Mouse (Mus musculus) liver, embryonic 11.5 days (tissue): ENCODE measurements around the gene Shb. TPM values are rescaled to one million over a fixed set of nuclear protein-coding genes. Genes with fewer than 3 reads are reported as not detected.

ENCODE experiments used
- ATAC-seq: fragments of 200-750 bp; cut with Nextera tagmentation; replicated peaks from 2 replicates; pipeline ENCODE4 v1.8.0; 2017; ENCODE audit warnings: moderate number of reproducible peaks, mild to moderate bottlenecking, moderate TSS enrichment, moderate library complexity; ENCODE audit not compliant: low FRiP score
- DNase-seq: peaks from one replicate; pipeline ENCODE4 v3.0.0-alpha.2; 2017; ENCODE audit warnings: low spot score
- H3K27ac ChIP-seq: fragments of 300-500 bp; sonication (generic); 2 replicates; pipeline ENCODE4 v1.5.1; 2014; ENCODE audit warnings: mild to moderate bottlenecking, low read depth, low read length, control low read depth
- H3K27me3 ChIP-seq: fragments of 300-500 bp; sonication (generic); replicated peaks from 2 replicates; pipeline ENCODE4 v1.6.1; 2014; ENCODE audit warnings: low read length, mixed read lengths; ENCODE audit not compliant: control insufficient read depth, insufficient read depth
- H3K36me3 ChIP-seq: fragments of 300-500 bp; sonication (generic); 2 replicates; pipeline ENCODE4 v1.6.1; 2014; ENCODE audit warnings: mild to moderate bottlenecking, low read length, moderate library complexity, mixed read lengths; ENCODE audit not compliant: control insufficient read depth, insufficient read depth
- H3K4me1 ChIP-seq: fragments of 300-500 bp; sonication (generic); replicated peaks from 2 replicates; pipeline ENCODE4 v1.6.1; 2014; ENCODE audit warnings: low read length, mixed read lengths; ENCODE audit not compliant: control insufficient read depth, insufficient read depth
- H3K4me2 ChIP-seq: fragments of 300-500 bp; sonication (generic); 2 replicates; pipeline ENCODE4 v1.6.1; 2014; ENCODE audit warnings: mild to moderate bottlenecking, control low read depth, moderate library complexity
- H3K4me3 ChIP-seq: fragments of 300-500 bp; sonication (generic); 2 replicates; pipeline ENCODE4 v1.5.1; 2014; ENCODE audit warnings: low read depth, low read length, control low read depth
- H3K9ac ChIP-seq: fragments of 300-500 bp; sonication (generic); 2 replicates; pipeline ENCODE4 v1.6.1; 2014; ENCODE audit warnings: low read depth, low read length, control low read depth
- H3K9me3 ChIP-seq: fragments of 300-500 bp; sonication (generic); 2 replicates; pipeline ENCODE4 v1.6.1; 2016; ENCODE audit warnings: low read length, inconsistent platforms, mixed read lengths; ENCODE audit not compliant: control insufficient read depth
- WGBS: fragments of 180-500 bp; shearing (Covaris S2); extraction: QIAGEN DNeasy Blood & Tissue Kit; methylation state at CpG from one replicate; pipeline ENCODE4 v1.1.7; 2014; 5-methylcytosine and 5-hydroxymethylcytosine counted together
- polyA plus RNA-seq: library from polyadenylated mRNA; unstranded; fragments of >200 nt; fragmentation: Nextera tagmentation; extraction: Ambion mirVana; gene quantifications from 2 replicates; pipeline ENCODE4 v1.2.1, GENCODE M21; 2014

Shb gene
- polyA plus RNA-seq = 6.1 and 6.2 TPM in 2 replicates

GRCm38 (mm10) chr4:45532375-45532774 is at the start of gene Shb:
Gene Shb (minus strand): TSS chr4:45532470.
- Histone ChIP-seq H3K4me1 (peaks cover 33% of the 10 kb centered on the region), H3K9ac (no peak within 1 kb of the TSS), H3K27me3 (peaks cover 4% of the 10 kb centered on the region; the same call in 1 of the 2 replicates), H3K27ac (0 out of 2 replicates have a peak within 1 kb of the TSS, but pooled peaks have one; percentile 28), H3K4me3 (peak within 1 kb of the TSS; percentile 79), H3K36me3 (peaks cover 1% of the 10 kb centered on the region; the same call in 1 of the 2 replicates), H3K4me2 (peak within 1 kb of the TSS; percentile 99), H3K9me3 (no peaks in the 10 kb centered on the region)
- WGBS = 17% methylated on average over 7 of the region's 7 CpGs
- ATAC-seq = no peak
- no peak for DNase-seq

GRCm38 (mm10) chr4:45581095-45581494 is 48.8 kb upstream of the Shb start:
- Histone ChIP-seq H3K4me1 (peaks cover 5% of the 10 kb centered on the region; the same call in 1 of the 2 replicates), H3K27ac (no peak overlapping the region), H3K9me3 (no peaks in the 10 kb centered on the region), H3K36me3 (no peaks in the 10 kb centered on the region), H3K4me3 (no peak overlapping the region), H3K4me2 (no peak overlapping the region), H3K27me3 (peaks cover 15% of the 10 kb centered on the region; the same call in 1 of the 2 replicates), H3K9ac (no peak overlapping the region)
- 79% methylated on average over 6 of the region's 6 CpGs for WGBS
- DNase-seq (no peak), ATAC-seq (no peak)

- Histone ChIP-seq H3K9ac (0 out of 2 replicates have a peak overlapping the region, but pooled peaks have one; percentile 14), H3K9me3 (no peaks in the 10 kb centered on the region), H3K4me1 (peaks cover 5% of the 10 kb centered on the region; the same call in 1 of the 2 replicates), H3K4me2 (no peak overlapping the region), H3K27me3 (no peaks in the 10 kb centered on the region), H3K36me3 (no peaks in the 10 kb centered on the region), H3K27ac (peak overlapping the region; percentile 30; the same call in 1 of the 2 replicates), H3K4me3 (no peak overlapping the region)
- 36% methylated on average over 22 of the region's 22 CpGs for WGBS
- DNase-seq (no peak), ATAC-seq (peak; percentile 41)
These were observed 46.5 kb upstream of the Shb start for GRCm38 (mm10) chr4:45578554-45579370.

GRCm38 (mm10) chr4:45577631-45578030 is 45.4 kb upstream of the Shb start:
- Histone ChIP-seq H3K4me2 (no peak overlapping the region), H3K9ac (no peak overlapping the region), H3K4me1 (peaks cover 5% of the 10 kb centered on the region; the same call in 1 of the 2 replicates), H3K36me3 (no peaks in the 10 kb centered on the region), H3K27ac (no peak overlapping the region), H3K9me3 (no peaks in the 10 kb centered on the region), H3K27me3 (no peaks in the 10 kb centered on the region), H3K4me3 (no peak overlapping the region)
- ATAC-seq (no peak), DNase-seq (no peak)
- WGBS = 59% methylated on average over 8 of the region's 8 CpGs

- Histone ChIP-seq H3K9ac (no peak overlapping the region), H3K27me3 (no peaks in the 10 kb centered on the region), H3K36me3 (no peaks in the 10 kb centered on the region), H3K4me3 (no peak overlapping the region), H3K27ac (no peak overlapping the region), H3K4me1 (peaks cover 5% of the 10 kb centered on the region; the same call in 1 of the 2 replicates), H3K4me2 (no peak overlapping the region), H3K9me3 (no peaks in the 10 kb centered on the region)
- DNase-seq (no peak), ATAC-seq (no peak)
- 72% methylated on average over 15 of the region's 15 CpGs for WGBS
These were observed 42.4 kb upstream of the Shb start for GRCm38 (mm10) chr4:45574614-45575169.

- no peaks in the 10 kb centered on the region for H3K27me3 ChIP-seq
- WGBS = 62% methylated on average over 5 of the region's 5 CpGs
- H3K9me3 ChIP-seq = no peaks in the 10 kb centered on the region
- no peak overlapping the region for H3K9ac ChIP-seq
- H3K4me1 ChIP-seq = no peaks in the 10 kb centered on the region
- H3K4me2 ChIP-seq = no peak overlapping the region
- ATAC-seq = no peak
- H3K27ac ChIP-seq = no peak overlapping the region
- no peak overlapping the region for H3K4me3 ChIP-seq
- no peak for DNase-seq
- no peaks in the 10 kb centered on the region for H3K36me3 ChIP-seq
These were observed 37.3 kb upstream of the Shb start for GRCm38 (mm10) chr4:45569521-45569920.

GRCm38 (mm10) chr4:45558211-45558610 is 25.9 kb upstream of the Shb start:
- H3K36me3 ChIP-seq = no peaks in the 10 kb centered on the region
- H3K9me3 ChIP-seq = no peaks in the 10 kb centered on the region
- H3K4me1 ChIP-seq = no peaks in the 10 kb centered on the region
- no peak overlapping the region for H3K9ac ChIP-seq
- H3K27me3 ChIP-seq = no peaks in the 10 kb centered on the region
- DNase-seq (no peak), ATAC-seq (no peak)
- no peak overlapping the region for H3K27ac ChIP-seq
- 74% methylated on average over 5 of the region's 5 CpGs for WGBS
- no peak overlapping the region for H3K4me2 ChIP-seq
- H3K4me3 ChIP-seq = no peak overlapping the region

GRCm38 (mm10) chr4:45552571-45552970 is 20.3 kb upstream of the Shb start:
- 39% methylated on average over 4 of the region's 4 CpGs for WGBS
- H3K36me3 ChIP-seq = no peaks in the 10 kb centered on the region
- H3K9ac ChIP-seq = no peak overlapping the region
- no peaks in the 10 kb centered on the region for H3K4me1 ChIP-seq
- no peak overlapping the region for H3K27ac ChIP-seq
- H3K4me3 ChIP-seq = no peak overlapping the region
- ATAC-seq (no peak), DNase-seq (no peak)
- H3K4me2 ChIP-seq = no peak overlapping the region
- no peaks in the 10 kb centered on the region for H3K27me3 ChIP-seq
- no peaks in the 10 kb centered on the region for H3K9me3 ChIP-seq
